Comparison of ENCODE assay signal across 7 mouse cellular contexts in the genomic region with DNA sequence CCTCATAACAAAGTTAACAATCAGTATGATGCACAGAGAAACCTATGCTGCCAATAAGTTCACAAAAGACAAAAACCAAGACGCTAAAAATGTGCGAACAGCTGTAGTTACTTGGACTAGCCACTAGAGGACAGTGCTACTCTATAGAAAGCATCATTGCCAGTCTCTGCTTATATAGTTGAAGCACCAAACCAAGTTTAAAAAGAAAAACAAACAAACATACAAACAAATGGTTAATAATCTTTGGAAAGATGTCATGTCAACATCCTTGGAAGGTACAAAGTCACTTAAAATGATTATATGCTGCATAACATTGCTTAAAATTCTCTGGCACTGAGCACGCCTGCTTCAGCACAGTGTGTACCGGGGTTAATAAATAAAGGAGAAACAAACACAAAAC. TPM values are rescaled to one million over a fixed set of nuclear protein-coding genes. Genes with fewer than 3 reads are reported as not detected.
DNase-seq lines count a peak whose midpoint lies in the region; ATAC-seq and TF ChIP-seq lines count a peak whose summit lies in the region.

No protein-coding gene starts in this region.

- peak; percentile 100 for TF ChIP-seq CTCF in midbrain, postnatal 0 days (IDR thresholded peaks at IDR 0.05)

- H3K36me3 ChIP-seq in limb, embryonic 14.5 days (ENCODE audit: control insufficient read depth, insufficient read depth, low read length), result no peaks in the 10 kb centered on the region
- no peaks in the 10 kb centered on the region for H3K36me3 ChIP-seq in limb, embryonic 10.5 days
- H3K36me3 ChIP-seq in forebrain, embryonic 15.5 days, result no peaks in the 10 kb centered on the region
- H3K36me3 ChIP-seq in midbrain, postnatal 0 days (ENCODE audit: insufficient read depth, low read length), result no peaks in the 10 kb centered on the region

- TF ChIP-seq POLR2A in limb, embryonic 14.5 days (IDR thresholded peaks at IDR 0.05; ENCODE audit: borderline replicate concordance, extremely low read depth, insufficient read depth, insufficient read length), result no peak

- no peak overlapping the region for H3K4me3 ChIP-seq in limb, embryonic 14.5 days (replicated peaks; ENCODE audit: low read length)
- H3K4me3 ChIP-seq in limb, embryonic 10.5 days, result no peak overlapping the region
- H3K4me3 ChIP-seq in forebrain, embryonic 15.5 days, result peak overlapping the region; percentile 53
- peak overlapping the region; percentile 55 for H3K4me3 ChIP-seq in midbrain, postnatal 0 days (ENCODE audit: low read depth, low read length)

- H3K27me3 ChIP-seq in limb, embryonic 14.5 days (ENCODE audit: control insufficient read depth, insufficient read depth, low read length), result peaks cover 32% of the 10 kb centered on the region
- H3K27me3 ChIP-seq in limb, embryonic 10.5 days (ENCODE audit: low read depth, poor library complexity, severe bottlenecking), result peaks cover 31% of the 10 kb centered on the region
- peaks cover 7% of the 10 kb centered on the region; the same call in 1 of the 2 replicates for H3K27me3 ChIP-seq in forebrain, embryonic 15.5 days
- peaks cover 3% of the 10 kb centered on the region; the same call in 1 of the 2 replicates for H3K27me3 ChIP-seq in midbrain, postnatal 0 days (ENCODE audit: insufficient read depth, low read length)

- H3K4me2 ChIP-seq in limb, embryonic 14.5 days (replicated peaks; ENCODE audit: low read depth, low read length, severe bottlenecking), result no peak overlapping the region
- H3K4me2 ChIP-seq in forebrain, embryonic 15.5 days (replicated peaks), result peak overlapping the region; percentile 88
- H3K4me2 ChIP-seq in midbrain, postnatal 0 days (ENCODE audit: low read depth, low read length, poor library complexity, severe bottlenecking), result peak overlapping the region; percentile 71

- peak; percentile 71 for DNase-seq in limb, embryonic 14.5 days (ENCODE audit: low spot score)
- no peak for DNase-seq in limb, embryonic 10.5 days (ENCODE audit: low spot score)
- DNase-seq in ZHBTc4 (ENCODE audit: low read depth, low spot score), result peak; percentile 46
- DNase-seq in midbrain, postnatal 0 days (ENCODE audit: low spot score), result peak; percentile 79
- no peak for DNase-seq in gastrocnemius, postnatal 36 days
- DNase-seq in natural killer cell, adult 2 months (ENCODE audit: low spot score in 2 of 2), result no peak

- no peak overlapping the region for H3K9ac ChIP-seq in limb, embryonic 14.5 days (ENCODE audit: low read depth, low read length, severe bottlenecking)
- no peak overlapping the region for H3K9ac ChIP-seq in forebrain, embryonic 15.5 days (replicated peaks)
- 0 out of 2 replicates have a peak overlapping the region, but pooled peaks have one; percentile 33 for H3K9ac ChIP-seq in midbrain, postnatal 0 days (replicated peaks; ENCODE audit: low read length, poor library complexity, severe bottlenecking)

- intact Hi-C loops in gastrocnemius, postnatal 36 days (cut with DNase I), result loop anchor here (2.0 kb wide), 1 partner anchor 190 kb away; no protein-coding TSS in a partner anchor

- H3K27ac ChIP-seq in limb, embryonic 14.5 days (replicated peaks; ENCODE audit: low read depth, low read length), result no peak overlapping the region
- no peak overlapping the region for H3K27ac ChIP-seq in limb, embryonic 10.5 days
- H3K27ac ChIP-seq in forebrain, embryonic 15.5 days (replicated peaks), result no peak overlapping the region
- no peak overlapping the region for H3K27ac ChIP-seq in midbrain, postnatal 0 days (ENCODE audit: low read depth, low read length)

- whole genome bisulfite sequencing in limb, embryonic 14.5 days, result 41% methylated on average over 4 of the region's 4 CpGs
- WGBS in limb, embryonic 10.5 days, result 45% methylated on average over 4 of the region's 4 CpGs
- WGBS in forebrain, embryonic 15.5 days, result 30% methylated on average over 4 of the region's 4 CpGs
- WGBS in midbrain, postnatal 0 days, result 31% methylated on average over 4 of the region's 4 CpGs

- ATAC-seq in limb, embryonic 14.5 days (ENCODE audit: low FRiP score, low read depth), result no peak
- no peak; the same call in 1 of the 2 replicates for ATAC-seq in forebrain, embryonic 15.5 days (replicated peaks)
- ATAC-seq in midbrain, postnatal 0 days (ENCODE audit: low FRiP score), result no peak

- H3K9me3 ChIP-seq in limb, embryonic 14.5 days (ENCODE audit: control insufficient read depth, low read length), result no peaks in the 10 kb centered on the region
- no peaks in the 10 kb centered on the region for H3K9me3 ChIP-seq in limb, embryonic 10.5 days (replicated peaks)
- no peaks in the 10 kb centered on the region for H3K9me3 ChIP-seq in forebrain, embryonic 15.5 days
- H3K9me3 ChIP-seq in midbrain, postnatal 0 days (ENCODE audit: low read length), result no peaks in the 10 kb centered on the region

- peaks cover 10% of the 10 kb centered on the region for H3K4me1 ChIP-seq in limb, embryonic 14.5 days (ENCODE audit: control insufficient read depth, insufficient read depth, low read length)
- peaks cover 26% of the 10 kb centered on the region for H3K4me1 ChIP-seq in limb, embryonic 10.5 days
- H3K4me1 ChIP-seq in forebrain, embryonic 15.5 days, result peaks cover 40% of the 10 kb centered on the region
- no peaks in the 10 kb centered on the region for H3K4me1 ChIP-seq in midbrain, postnatal 0 days (ENCODE audit: insufficient read depth, low read length)

RNA-seq across cellular contexts. Expression of a gene that starts 5.6 kb away (rescaled TPM):
- polyA plus RNA-seq in limb, embryonic 14.5 days (2012; rRNA removed), result 1.1 and 2.1 TPM in 2 replicates
- 1.8 and 1.9 TPM in 2 replicates for polyA plus RNA-seq in limb, embryonic 14.5 days (2014; fragmentation: Nextera tagmentation; extraction: Ambion mirVana)
- 0.06 and 0.53 TPM in 2 replicates for polyA plus RNA-seq in limb, embryonic 10.5 days (2016; fragmentation: Nextera tagmentation; extraction: Ambion mirVana)
- polyA plus RNA-seq in forebrain, embryonic 15.5 days (2015; fragmentation: Nextera tagmentation; extraction: Ambion mirVana), result 23.8 and 25.0 TPM in 2 replicates
- total RNA-seq in midbrain, postnatal 0 days (2014; rRNA removed), result 45.2 and 50.9 TPM in 2 replicates
- polyA plus RNA-seq in midbrain, postnatal 0 days (2015; fragmentation: Nextera tagmentation; extraction: Ambion mirVana), result 41.0 and 44.3 TPM in 2 replicates
- total RNA-seq in gastrocnemius, postnatal 36 days (2021), result under 1 TPM; 0.15 to 0.54 TPM

Comparison
In these comparisons a context has a peak if more than half of its experiments do, and no peak if none do; other contexts are left out.
1. DNase-seq: peak in limb, embryonic 14.5 days (single experiment), ZHBTc4 (single experiment) and midbrain, postnatal 0 days (single experiment); none in limb, embryonic 10.5 days (single experiment), gastrocnemius, postnatal 36 days (0 of 2) and natural killer cell, adult 2 months (0 of 2).
2. H3K4me3 ChIP-seq: peak in forebrain, embryonic 15.5 days (single experiment) and midbrain, postnatal 0 days (single experiment); none in limb, embryonic 14.5 days (single experiment) and limb, embryonic 10.5 days (single experiment).